Mouse (Mus musculus) stomach, embryonic 14.5 days (tissue): ENCODE measurements around the gene Ogg1. TPM values are rescaled to one million over a fixed set of nuclear protein-coding genes. Genes with fewer than 3 reads are reported as not detected.

Experiments
- ATAC-seq: fragments of 200-750 bp; cut with Nextera tagmentation; 2 replicates; pipeline ENCODE4 v1.8.0; 2017; ENCODE audit warnings: low read depth, moderate TSS enrichment; ENCODE audit not compliant: insufficient number of reproducible peaks, insufficient read depth, low FRiP score
- H3K27ac ChIP-seq: fragments of 300-500 bp; sonication (generic); 2 replicates; pipeline ENCODE4 v1.5.1; 2014; ENCODE audit warnings: mild to moderate bottlenecking, low read length, moderate library complexity, mixed read lengths
- H3K27me3 ChIP-seq: fragments of 300-500 bp; sonication (generic); 2 replicates; pipeline ENCODE4 v1.6.1; 2014; ENCODE audit warnings: low read length, control low read depth, mixed read lengths; ENCODE audit not compliant: control insufficient read depth, insufficient read depth
- H3K36me3 ChIP-seq: fragments of 300-500 bp; sonication (generic); 2 replicates; pipeline ENCODE4 v1.6.1; 2014; ENCODE audit warnings: mild to moderate bottlenecking, control low read depth, low read length, moderate library complexity, mixed read lengths; ENCODE audit not compliant: control insufficient read depth, insufficient read depth
- H3K4me1 ChIP-seq: fragments of 300-500 bp; sonication (generic); 2 replicates; pipeline ENCODE4 v1.6.1; 2014; ENCODE audit warnings: low read length, control low read depth, mixed read lengths; ENCODE audit not compliant: control insufficient read depth, insufficient read depth
- H3K4me2 ChIP-seq: fragments of 300-500 bp; sonication (generic); replicated peaks from 2 replicates; pipeline ENCODE4 v1.6.1; 2014; ENCODE audit warnings: low read depth, low read length, control low read depth
- H3K4me3 ChIP-seq: fragments of 300-500 bp; sonication (generic); 2 replicates; pipeline ENCODE4 v1.5.1; 2014; ENCODE audit warnings: low read depth, low read length, control low read depth
- H3K9ac ChIP-seq: fragments of 300-500 bp; sonication (generic); replicated peaks from 2 replicates; pipeline ENCODE4 v1.6.1; 2014; ENCODE audit warnings: low read depth, mild to moderate bottlenecking, control low read depth, low read length, moderate library complexity, mixed read lengths
- H3K9me3 ChIP-seq: fragments of 300-500 bp; sonication (generic); 2 replicates; pipeline ENCODE4 v1.6.1; 2016; ENCODE audit warnings: low read depth, low read length, control low read depth; ENCODE audit not compliant: control insufficient read depth
- WGBS: fragments of 180-500 bp; shearing (Covaris S2); extraction: QIAGEN DNeasy Blood & Tissue Kit; methylation state at CpG from one replicate; pipeline ENCODE4 v1.1.7; 2014; 5-methylcytosine and 5-hydroxymethylcytosine counted together
- polyA plus RNA-seq: library from polyadenylated mRNA; unstranded; fragments of >200 nt; fragmentation: Nextera tagmentation; extraction: Ambion mirVana; gene quantifications from 2 replicates; pipeline ENCODE4 v1.2.1, GENCODE M21; 2014

Gene Ogg1
- polyA plus RNA-seq, 1 experiment from 2014 or later = 18.0 TPM

GRCm38 (mm10) chr6:113334216-113334615 lies 7.4 kb downstream of the Ogg1 start:
- H3K4me1 ChIP-seq = no peaks in the 10 kb centered on the region
- no peaks in the 10 kb centered on the region for H3K27me3 ChIP-seq
- ATAC-seq = no peak
- H3K27ac ChIP-seq = no peak overlapping the region
- H3K4me3 ChIP-seq = no peak overlapping the region
- H3K4me2 ChIP-seq = no peak overlapping the region
- H3K36me3 ChIP-seq = peaks cover 49% of the 10 kb centered on the region
- H3K9me3 ChIP-seq = no peaks in the 10 kb centered on the region
- H3K9ac ChIP-seq = no peak overlapping the region
- 73% methylated on average over 6 of the region's 6 CpGs for WGBS

DNA sequence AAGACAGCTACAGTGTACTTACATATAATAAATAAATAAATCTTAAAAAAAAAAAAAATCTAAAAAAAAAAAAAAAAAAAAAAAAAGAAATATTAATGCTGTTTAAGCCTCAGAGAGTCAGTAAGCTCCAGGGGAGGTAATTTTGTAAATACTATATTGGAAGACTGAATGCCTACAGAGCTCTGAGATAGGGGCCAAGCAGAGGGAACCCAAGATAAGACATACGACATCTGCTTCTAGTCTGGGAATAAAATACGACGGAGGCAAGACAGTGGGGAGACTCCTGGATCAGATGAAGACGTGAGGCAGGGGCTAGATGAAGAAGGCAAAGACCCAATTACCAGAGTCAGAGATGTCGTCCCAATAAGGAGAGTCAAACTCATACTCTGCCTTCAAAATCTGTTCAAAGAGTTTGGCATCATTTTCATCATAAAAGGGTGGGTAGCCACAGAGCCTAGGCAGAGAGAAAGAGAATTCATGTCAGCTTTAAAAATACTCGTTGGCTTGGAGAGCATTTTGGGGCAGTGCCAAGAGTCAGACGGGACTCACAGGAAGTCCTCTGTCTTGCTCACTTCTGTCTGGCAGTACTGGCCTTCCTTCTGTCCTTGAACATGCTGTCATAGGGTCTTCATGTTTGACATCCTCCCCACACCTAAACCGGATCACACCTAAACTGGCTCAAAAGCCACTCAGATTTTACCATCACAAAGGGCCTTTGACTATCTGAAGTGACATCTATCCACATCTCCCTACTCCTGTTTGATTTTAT lies 10.3 kb downstream of the Ogg1 start:
- no peak for ATAC-seq
- H3K4me3 ChIP-seq = no peak overlapping the region
- no peaks in the 10 kb centered on the region; the same call in 1 of the 2 replicates for H3K4me1 ChIP-seq
- H3K9ac ChIP-seq = no peak overlapping the region
- H3K27ac ChIP-seq = no peak overlapping the region
- no peak overlapping the region for H3K4me2 ChIP-seq
- peaks cover 54% of the 10 kb centered on the region for H3K36me3 ChIP-seq
- H3K9me3 ChIP-seq = no peaks in the 10 kb centered on the region
- WGBS = 65% methylated on average over 8 of the region's 8 CpGs
- no peaks in the 10 kb centered on the region for H3K27me3 ChIP-seq

DNA sequence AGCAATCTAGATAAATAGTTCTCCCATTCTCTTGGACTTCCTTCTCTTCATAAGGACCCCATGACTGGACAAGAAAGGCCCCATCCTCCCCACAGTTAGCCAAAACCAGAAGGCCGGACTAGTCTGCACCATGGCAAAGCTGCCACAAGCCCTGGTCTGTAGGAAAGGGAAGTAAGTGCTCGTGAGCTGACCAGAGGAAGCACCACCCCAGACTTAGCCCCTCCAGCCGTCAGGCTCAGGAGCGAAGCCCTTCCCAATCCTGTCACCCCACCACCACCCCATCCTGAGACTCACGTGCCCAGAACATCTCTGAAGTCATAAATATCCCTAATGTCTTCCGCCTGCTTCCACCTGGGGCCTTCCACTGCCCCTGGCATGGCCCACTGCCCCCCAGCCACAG lies 14.8 kb downstream of the Ogg1 start:
- Histone ChIP-seq H3K4me2 (peak overlapping the region; percentile 78; the same call in 1 of the 2 replicates), H3K27me3 (no peaks in the 10 kb centered on the region), H3K4me3 (no peak overlapping the region), H3K9ac (no peak overlapping the region), H3K36me3 (peaks cover 31% of the 10 kb centered on the region), H3K9me3 (no peaks in the 10 kb centered on the region), H3K4me1 (peaks cover 13% of the 10 kb centered on the region), H3K27ac (no peak overlapping the region; the same call in 1 of the 2 replicates)
- no peak for ATAC-seq
- WGBS = 73% methylated on average over 6 of the region's 6 CpGs

GRCm38 (mm10) chr6:113342297-113342696 lies 15.5 kb downstream of the Ogg1 start:
- peak overlapping the region; percentile 2; the same call in 1 of the 2 replicates for H3K4me3 ChIP-seq
- ATAC-seq = no peak
- no peaks in the 10 kb centered on the region for H3K27me3 ChIP-seq
- H3K4me2 ChIP-seq = peak overlapping the region; percentile 78
- peaks cover 13% of the 10 kb centered on the region for H3K4me1 ChIP-seq
- no peak overlapping the region for H3K27ac ChIP-seq
- no peak overlapping the region for H3K9ac ChIP-seq
- H3K36me3 ChIP-seq = peaks cover 31% of the 10 kb centered on the region
- WGBS = 20% methylated on average over 4 of the region's 7 CpGs
- no peaks in the 10 kb centered on the region for H3K9me3 ChIP-seq

GRCm38 (mm10) chr6:113343177-113344092 lies 16.7 kb downstream of the Ogg1 start, which contains the start of gene Camk1:
TSS of gene Camk1 (minus strand) at chr6:113343984.
- peaks cover 13% of the 10 kb centered on the region for H3K4me1 ChIP-seq
- WGBS = 12% methylated on average over 32 of the region's 32 CpGs
- peak within 1 kb of the TSS; percentile 15; the same call in 1 of the 2 replicates for H3K27ac ChIP-seq
- peak; percentile 77 for ATAC-seq
- peaks cover 22% of the 10 kb centered on the region; the same call in 1 of the 2 replicates for H3K36me3 ChIP-seq
- peak within 1 kb of the TSS; percentile 90 for H3K9ac ChIP-seq
- H3K4me3 ChIP-seq = peak within 1 kb of the TSS; percentile 80
- H3K4me2 ChIP-seq = peak within 1 kb of the TSS; percentile 78
- H3K27me3 ChIP-seq = no peaks in the 10 kb centered on the region
- no peaks in the 10 kb centered on the region for H3K9me3 ChIP-seq

- H3K27me3 ChIP-seq = no peaks in the 10 kb centered on the region
- peaks cover 13% of the 10 kb centered on the region for H3K4me1 ChIP-seq
- H3K36me3 ChIP-seq = peaks cover 13% of the 10 kb centered on the region; the same call in 1 of the 2 replicates
- WGBS = 47% methylated on average over 2 of the region's 2 CpGs
- no peaks in the 10 kb centered on the region for H3K9me3 ChIP-seq
- H3K27ac ChIP-seq = no peak overlapping the region
- no peak for ATAC-seq
- H3K4me2 ChIP-seq = peak overlapping the region; percentile 78; the same call in 1 of the 2 replicates
- no peak overlapping the region for H3K9ac ChIP-seq
- H3K4me3 ChIP-seq = no peak overlapping the region
These were observed 17.5 kb downstream of the Ogg1 start for GRCm38 (mm10) chr6:113344321-113344720.

DNA sequence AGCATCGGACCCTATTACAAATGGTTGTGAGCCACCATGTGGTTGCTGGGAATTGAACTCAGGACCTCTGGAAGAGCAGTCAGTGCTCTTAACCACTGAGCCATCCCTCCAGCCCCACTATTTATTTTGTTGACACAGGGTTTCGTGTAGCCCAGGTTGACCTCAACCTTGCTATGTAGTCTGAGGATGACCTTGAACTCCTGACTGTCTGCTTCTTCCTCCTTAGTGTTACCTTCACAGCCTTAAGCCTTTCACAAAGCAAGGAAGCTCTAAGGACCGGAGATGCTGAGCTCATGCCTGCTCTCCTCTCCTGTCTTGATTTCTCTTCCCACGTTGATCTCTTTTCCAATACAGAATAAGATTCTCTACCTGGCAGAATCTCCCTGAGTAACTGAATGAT lies 20.1 kb downstream of the Ogg1 start:
- Histone ChIP-seq H3K4me1 (peaks cover 16% of the 10 kb centered on the region), H3K36me3 (no peaks in the 10 kb centered on the region), H3K27me3 (no peaks in the 10 kb centered on the region), H3K27ac (no peak overlapping the region), H3K9ac (no peak overlapping the region), H3K4me2 (no peak overlapping the region), H3K4me3 (no peak overlapping the region), H3K9me3 (no peaks in the 10 kb centered on the region)
- no peak for ATAC-seq
- 67% methylated on average over 4 of the region's 4 CpGs for WGBS

DNA sequence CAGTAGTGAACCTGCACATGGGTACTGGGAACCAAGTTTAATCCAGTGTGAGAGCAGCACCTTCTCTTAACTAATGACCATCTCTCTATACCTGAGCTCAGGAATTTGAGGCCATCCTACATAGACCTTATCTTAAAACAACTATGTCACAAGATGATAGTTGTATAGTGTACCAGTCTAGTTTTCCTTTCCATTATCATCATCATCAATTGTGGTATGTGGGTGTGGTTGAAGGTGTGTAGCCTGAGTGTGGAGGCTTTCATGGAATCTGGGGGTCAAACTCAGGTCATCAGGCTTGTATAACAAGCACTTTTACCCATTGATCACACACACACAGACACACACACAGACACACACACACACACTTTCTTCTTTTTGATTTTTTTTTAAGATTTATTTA lies 23.8 kb downstream of the Ogg1 start:
- Histone ChIP-seq H3K27ac (no peak overlapping the region), H3K4me2 (no peak overlapping the region), H3K9ac (no peak overlapping the region), H3K4me3 (no peak overlapping the region), H3K36me3 (no peaks in the 10 kb centered on the region), H3K4me1 (0 out of 2 replicates have a peak, but pooled peaks cover 3% of the 10 kb centered on the region), H3K9me3 (no peaks in the 10 kb centered on the region), H3K27me3 (no peaks in the 10 kb centered on the region)
- ATAC-seq = peak; percentile 42; the same call in 1 of the 2 replicates
